Mouse (Mus musculus): ENCODE measurements at regions not wholly inside any gene's neighbourhood (a gene's known extent, or its start where the extent isn't known, plus 50 kb on each side); places are given as distances from the start of the nearest gene placed in this dataset.

DNA sequence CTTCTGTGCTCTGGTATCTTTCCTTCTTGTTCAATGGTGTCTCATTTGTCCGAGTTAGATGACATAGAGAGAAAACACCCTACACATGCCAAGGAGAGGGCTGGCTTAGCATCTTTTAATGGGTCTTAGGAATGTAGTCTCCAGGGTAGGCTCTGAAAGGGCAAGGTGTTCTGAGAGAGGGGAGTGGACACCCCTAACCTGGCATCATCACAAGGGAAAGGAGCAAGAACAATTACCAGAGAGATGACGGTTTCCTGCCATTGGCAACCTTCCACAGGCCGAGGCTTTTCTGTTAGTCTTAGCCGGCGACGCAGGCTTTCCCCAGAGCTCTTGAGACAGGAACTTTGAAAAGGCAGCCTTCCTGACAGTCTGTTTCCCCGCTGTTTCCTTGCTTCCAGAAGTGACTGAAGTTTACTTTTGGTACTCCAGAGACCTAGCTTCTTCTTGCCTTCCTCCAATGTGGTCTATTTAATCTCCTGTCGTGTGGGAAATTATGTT, 232.2 kb downstream of the Zfp326 start:
- no peak for TF ChIP-seq CTCF (IDR thresholded peaks at IDR 0.05; ENCODE audit: low read depth)
- no peak for TF ChIP-seq EP300 (optimal IDR thresholded peaks at IDR 0.05)
